Mouse (Mus musculus): ENCODE results near the gene Rnf138rt1.
A peak's percentile ranks its signal among the peaks of the same experiment; 100 is the strongest.

Gene Rnf138rt1

GRCm38 (mm10) chrX:163760617-163761434 is at the start of gene Rnf138rt1:
Gene Rnf138rt1 (minus strand): TSS chrX:163761329.
- DNase-seq: peak; percentile 21

DNA sequence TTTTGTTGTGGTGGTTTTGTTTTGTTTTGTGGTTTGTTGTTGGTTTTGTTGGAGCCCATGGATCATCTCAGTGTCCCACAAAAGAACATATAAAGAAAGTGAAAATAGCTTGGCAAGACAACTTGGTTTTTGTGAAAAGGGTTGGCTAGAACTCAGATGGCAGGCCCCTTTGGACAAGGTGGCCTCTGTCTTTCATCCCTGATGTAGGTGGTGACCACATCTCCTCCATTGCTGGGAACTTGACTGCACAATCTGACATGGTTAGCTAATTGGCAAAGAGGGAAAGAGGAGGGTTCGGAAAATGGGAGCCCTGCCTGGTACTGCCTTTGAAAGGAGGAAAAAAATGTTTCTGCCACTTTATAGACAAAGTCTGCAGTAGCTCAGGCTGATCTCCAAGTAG is 46.1 kb upstream of the Rnf138rt1 start:
- no peak for DNase-seq

GRCm38 (mm10) chrX:163766290-163766689 is 5.2 kb upstream of the Rnf138rt1 start:
- no peak for DNase-seq

DNA sequence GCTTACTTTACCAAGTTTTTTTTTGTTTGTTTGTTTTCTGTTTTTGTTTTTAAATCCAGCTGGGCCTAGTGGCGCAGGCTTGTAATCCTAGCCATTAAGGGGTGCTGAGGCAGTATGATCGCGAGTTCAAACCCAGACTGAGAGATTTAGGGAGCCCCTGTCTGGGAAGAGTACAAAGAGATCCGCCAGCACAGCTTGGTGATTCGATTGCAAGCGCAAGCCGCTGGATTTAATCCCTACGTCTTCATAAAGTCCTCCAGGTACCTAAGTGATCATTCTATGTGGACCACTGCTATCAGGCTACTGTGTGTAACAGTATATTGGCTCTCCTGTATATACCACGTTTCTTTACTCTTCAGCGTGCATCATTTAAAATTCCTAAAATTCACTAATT is 303 bp upstream of the Rnf138rt1 start:
- DNase-seq: no peak

GRCm38 (mm10) chrX:163745996-163746395 is 15.1 kb downstream of the Rnf138rt1 start:
- no peak for DNase-seq

GRCm38 (mm10) chrX:163743896-163744295 is 17.2 kb downstream of the Rnf138rt1 start:
- no peak for DNase-seq

DNA sequence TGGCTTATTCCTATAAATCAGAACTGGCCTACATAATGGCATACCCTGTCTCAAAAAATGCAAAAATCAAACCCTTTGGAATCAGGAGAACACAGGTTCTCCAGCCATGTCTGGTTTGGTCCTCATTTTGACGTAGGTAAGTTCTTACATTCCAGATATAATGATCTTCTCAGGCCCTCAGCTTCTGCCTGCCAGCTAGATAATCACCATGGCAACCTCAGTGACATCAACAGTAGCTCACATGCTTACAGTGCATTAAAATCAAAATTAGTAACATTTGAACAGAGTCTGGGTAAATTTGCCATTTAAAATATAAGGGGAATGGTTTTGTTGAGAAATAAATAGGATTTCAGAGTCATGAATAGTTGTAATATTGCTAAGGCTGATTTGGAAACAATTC is 22.2 kb downstream of the Rnf138rt1 start:
- DNase-seq: no peak

DNA sequence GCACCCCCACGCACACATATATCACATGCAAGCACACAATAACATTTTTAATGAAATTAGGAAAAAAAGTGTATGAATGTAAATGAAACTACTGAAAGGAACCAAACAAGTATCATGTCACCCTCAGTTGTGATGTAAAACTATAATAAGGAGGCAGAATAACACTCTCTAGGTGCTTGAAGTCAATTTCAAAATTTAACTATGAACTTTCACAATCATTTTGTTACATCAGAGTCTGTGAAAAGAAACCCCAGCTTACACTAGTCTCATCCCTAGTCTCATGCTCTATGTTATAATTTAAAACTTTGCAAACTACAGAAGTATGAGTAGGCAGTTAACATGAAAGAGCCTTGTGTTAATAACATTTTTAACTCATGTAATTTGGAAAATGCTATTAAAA is 27.0 kb downstream of the Rnf138rt1 start:
- no peak for DNase-seq

DNA sequence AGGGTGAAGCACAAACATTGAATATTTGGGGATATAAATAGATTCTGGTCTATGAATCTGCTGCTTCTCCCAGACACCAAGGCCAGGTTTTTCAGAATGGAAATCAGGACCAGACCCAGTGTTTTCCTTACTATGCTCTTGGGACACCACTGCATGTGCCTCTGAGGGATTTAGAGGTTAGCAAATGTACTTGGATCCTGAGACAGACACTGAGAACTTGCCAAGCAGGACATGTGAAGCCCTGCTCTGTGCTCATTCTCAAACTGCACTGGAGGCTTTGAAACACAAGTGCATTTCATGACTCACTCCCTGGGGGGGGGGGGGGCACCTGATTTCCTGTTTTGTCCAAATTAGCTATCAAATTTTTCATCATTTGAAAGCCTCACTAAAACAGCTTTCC is 37.5 kb downstream of the Rnf138rt1 start:
- DNase-seq: no peak

DNA sequence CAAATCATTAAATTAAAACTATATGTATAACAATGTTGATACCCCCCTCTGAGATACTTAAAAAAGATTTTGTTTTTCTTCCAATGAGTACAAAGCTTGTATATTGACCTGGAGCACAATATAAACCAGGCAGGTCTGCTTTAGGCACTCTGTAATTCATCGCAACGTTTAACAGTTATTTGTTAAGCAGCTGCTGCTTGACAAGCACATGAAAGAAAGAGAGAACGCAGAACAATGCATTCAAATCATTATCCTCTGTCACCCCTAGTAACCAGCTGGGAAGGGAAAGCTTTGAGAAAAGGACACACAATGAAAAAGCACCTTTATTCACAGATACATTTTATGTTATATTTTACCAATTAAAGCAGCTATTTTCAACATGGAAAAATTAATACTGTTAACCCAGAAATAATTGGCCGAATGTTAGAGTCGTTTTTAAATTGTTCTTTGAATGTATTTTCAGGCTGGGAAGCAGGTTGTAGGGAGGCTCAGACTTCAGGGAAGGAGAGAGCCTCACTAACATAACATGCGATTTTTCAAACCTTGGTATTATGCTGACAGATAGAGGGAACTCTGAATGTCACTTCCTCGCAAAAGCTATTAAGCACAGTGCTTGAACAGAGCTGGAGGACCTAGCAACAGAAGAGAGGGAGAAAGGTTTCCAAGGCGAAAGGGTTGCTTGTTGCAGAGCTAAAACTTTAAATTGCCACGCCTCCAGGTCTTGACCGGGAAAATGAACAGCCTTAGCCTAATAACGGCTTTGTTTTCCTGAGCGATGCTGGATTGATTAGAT is 38.1 kb downstream of the Rnf138rt1 start:
- DNase-seq: no peak

DNA sequence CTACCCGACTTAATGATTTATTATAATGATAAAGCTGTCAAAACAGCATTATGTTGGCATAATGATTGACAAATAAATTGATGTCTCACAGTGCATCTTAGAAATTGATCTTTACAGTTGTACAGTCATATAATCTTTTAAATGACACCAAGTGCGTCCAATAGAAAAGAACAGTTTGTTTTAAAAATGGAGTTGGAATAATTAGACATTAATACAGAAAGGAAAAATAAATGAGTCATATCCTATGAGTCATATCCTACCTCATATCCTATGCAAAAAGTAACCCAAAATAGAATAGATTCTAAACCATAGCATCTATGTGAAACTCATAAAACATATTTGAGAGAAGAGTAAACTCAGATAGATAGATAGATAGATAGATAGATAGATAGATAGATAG is 40.5 kb downstream of the Rnf138rt1 start:
- no peak for DNase-seq

Measured in kidney, postnatal 14 days (tissue).